Mouse (Mus musculus): ENCODE measurements around the gene Adora2a. TPM values are rescaled to one million over a fixed set of nuclear protein-coding genes. Genes with fewer than 3 reads are reported as not detected.

Adora2a gene
- polyA plus RNA-seq, 1 experiment from 2014 or later: 3.8 TPM

DNA sequence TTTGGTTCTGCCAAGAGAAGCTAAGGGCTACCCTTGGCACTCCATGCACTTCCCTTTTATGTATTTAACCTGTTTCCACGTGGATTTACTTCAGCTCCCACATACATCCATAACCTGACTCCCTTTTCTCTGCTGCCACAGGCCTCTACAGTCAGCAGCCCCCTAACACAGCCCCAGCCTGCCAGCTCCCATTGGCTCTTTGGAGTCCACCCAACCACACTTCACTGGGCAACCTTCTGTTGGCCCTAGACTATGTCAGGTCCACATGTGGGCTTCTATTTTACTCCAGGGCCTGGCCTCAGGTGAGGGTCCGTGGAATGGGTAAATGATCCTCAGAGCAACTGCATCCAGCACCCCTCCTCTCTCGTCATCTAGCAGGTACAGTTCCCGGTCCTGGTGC lies 14.1 kb upstream of the Adora2a start:
- no peak overlapping the region for H3K4me2 ChIP-seq (ENCODE audit: low read length)
- no peak overlapping the region for H3K27ac ChIP-seq (ENCODE audit: low read length)
- no peaks in the 10 kb centered on the region for H3K9me3 ChIP-seq (replicated peaks; ENCODE audit: control insufficient read depth, low read length, poor library complexity, severe bottlenecking)
- H3K36me3 ChIP-seq (ENCODE audit: control insufficient read depth, insufficient read depth, low read length): peaks cover 4% of the 10 kb centered on the region; the same call in 1 of the 2 replicates
- no peak overlapping the region for H3K9ac ChIP-seq (ENCODE audit: low read depth, low read length)
- no peak for ATAC-seq
- 92% methylated on average over 4 of the region's 4 CpGs for WGBS
- no peak overlapping the region for H3K4me3 ChIP-seq (ENCODE audit: low read depth, low read length)
- H3K27me3 ChIP-seq (ENCODE audit: control insufficient read depth, insufficient read depth, low read depth, low read length): no peaks in the 10 kb centered on the region
- no peaks in the 10 kb centered on the region for H3K4me1 ChIP-seq (ENCODE audit: control insufficient read depth, insufficient read depth, low read length)

DNA sequence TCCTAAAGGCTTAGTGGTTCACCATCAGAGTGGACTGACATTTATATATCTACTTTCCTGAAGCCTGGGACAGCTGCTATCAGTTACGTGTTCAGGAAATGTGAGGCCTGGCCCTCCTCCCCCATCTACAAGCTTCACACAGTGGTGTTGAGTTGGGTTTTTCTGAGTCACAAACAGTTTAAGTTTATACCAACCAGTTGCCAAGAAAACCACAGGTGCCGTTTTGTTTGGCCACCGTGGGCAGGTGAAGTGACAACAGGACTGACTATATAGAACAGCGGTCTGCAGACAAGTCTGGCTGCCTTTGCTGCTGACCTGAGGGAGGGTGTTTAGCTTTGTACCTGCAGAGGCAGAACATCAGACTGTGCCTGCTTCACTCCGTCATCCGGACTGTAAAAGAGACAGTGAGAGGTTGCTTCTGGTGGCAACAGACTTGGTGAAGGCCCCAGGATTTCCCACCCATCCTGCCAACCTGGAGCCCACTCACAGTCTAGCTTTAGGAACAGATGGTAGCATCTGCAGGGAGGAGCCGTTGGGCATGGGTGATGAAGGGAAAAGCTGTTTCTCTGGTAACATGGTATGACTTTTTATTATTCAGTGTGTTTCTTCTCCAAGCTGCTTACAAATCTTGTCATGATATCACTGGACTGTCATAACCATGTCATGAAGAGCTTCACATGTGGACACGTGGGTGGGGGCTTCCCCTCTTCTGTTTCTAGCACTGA lies 13.2 kb upstream of the Adora2a start:
- Histone ChIP-seq H3K27ac (ENCODE audit: low read length) (no peak overlapping the region; the same call in 1 of the 2 replicates), H3K9ac (ENCODE audit: low read depth, low read length) (no peak overlapping the region), H3K4me2 (ENCODE audit: low read length) (no peak overlapping the region), H3K4me1 (ENCODE audit: control insufficient read depth, insufficient read depth, low read length) (no peaks in the 10 kb centered on the region), H3K9me3 (replicated peaks; ENCODE audit: control insufficient read depth, low read length, poor library complexity, severe bottlenecking) (no peaks in the 10 kb centered on the region), H3K36me3 (ENCODE audit: control insufficient read depth, insufficient read depth, low read length) (peaks cover 4% of the 10 kb centered on the region; the same call in 1 of the 2 replicates), H3K4me3 (ENCODE audit: low read depth, low read length) (no peak overlapping the region), H3K27me3 (ENCODE audit: control insufficient read depth, insufficient read depth, low read depth, low read length) (no peaks in the 10 kb centered on the region)
- ATAC-seq: no peak
- WGBS: 87% methylated on average over 8 of the region's 8 CpGs

DNA sequence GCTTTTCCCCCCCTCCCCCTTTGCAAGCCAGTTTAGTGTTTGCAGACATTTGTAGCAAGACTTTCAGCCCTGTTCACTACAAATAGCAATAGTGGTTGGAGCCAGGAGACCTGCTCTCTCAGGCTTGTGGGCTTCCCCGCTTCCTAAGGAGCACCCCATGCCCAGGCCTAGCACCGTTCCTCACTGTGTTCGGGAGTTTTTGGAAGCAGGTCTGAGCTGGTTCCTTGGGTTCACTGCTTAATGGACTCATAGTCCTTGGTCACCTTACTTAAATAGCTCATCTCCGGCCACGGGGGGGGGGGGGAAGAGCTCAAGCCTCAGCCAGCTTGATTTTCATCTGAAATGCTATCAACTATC lies 12.7 kb upstream of the Adora2a start:
- Histone ChIP-seq H3K4me2 (ENCODE audit: low read length) (no peak overlapping the region), H3K27ac (ENCODE audit: low read length) (peak overlapping the region; percentile 18; the same call in 1 of the 2 replicates), H3K9ac (ENCODE audit: low read depth, low read length) (no peak overlapping the region), H3K9me3 (replicated peaks; ENCODE audit: control insufficient read depth, low read length, poor library complexity, severe bottlenecking) (no peaks in the 10 kb centered on the region), H3K27me3 (ENCODE audit: control insufficient read depth, insufficient read depth, low read depth, low read length) (no peaks in the 10 kb centered on the region), H3K4me1 (ENCODE audit: control insufficient read depth, insufficient read depth, low read length) (no peaks in the 10 kb centered on the region), H3K4me3 (ENCODE audit: low read depth, low read length) (no peak overlapping the region), H3K36me3 (ENCODE audit: control insufficient read depth, insufficient read depth, low read length) (peaks cover 4% of the 10 kb centered on the region; the same call in 1 of the 2 replicates)
- WGBS: 88% methylated on average over 5 of the region's 5 CpGs
- no peak for ATAC-seq

DNA sequence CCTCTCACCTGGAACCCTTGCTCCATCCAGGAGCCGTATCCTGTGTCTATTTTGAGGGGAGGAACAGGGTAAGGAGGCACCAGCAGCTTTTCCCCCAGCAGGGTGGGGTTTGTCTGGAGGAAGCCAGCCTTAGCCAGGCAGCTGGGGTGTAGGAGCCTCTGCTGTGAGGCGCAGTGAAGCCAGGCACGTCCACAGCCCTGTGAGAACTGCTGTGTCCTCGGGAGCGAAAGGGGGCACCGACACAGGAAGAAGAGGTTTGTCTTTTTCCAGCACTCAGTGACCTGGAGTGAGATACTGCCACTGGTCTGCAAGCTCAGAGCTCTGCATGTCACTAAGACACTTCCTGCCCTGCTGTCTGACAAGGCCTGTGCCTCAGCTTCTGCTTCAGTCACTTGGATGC lies 12.3 kb upstream of the Adora2a start:
- Histone ChIP-seq H3K9ac (ENCODE audit: low read depth, low read length) (no peak overlapping the region), H3K27me3 (ENCODE audit: control insufficient read depth, insufficient read depth, low read depth, low read length) (no peaks in the 10 kb centered on the region), H3K27ac (ENCODE audit: low read length) (peak overlapping the region; percentile 18; the same call in 1 of the 2 replicates), H3K36me3 (ENCODE audit: control insufficient read depth, insufficient read depth, low read length) (peaks cover 4% of the 10 kb centered on the region; the same call in 1 of the 2 replicates), H3K4me1 (ENCODE audit: control insufficient read depth, insufficient read depth, low read length) (no peaks in the 10 kb centered on the region), H3K9me3 (replicated peaks; ENCODE audit: control insufficient read depth, low read length, poor library complexity, severe bottlenecking) (no peaks in the 10 kb centered on the region), H3K4me2 (ENCODE audit: low read length) (no peak overlapping the region), H3K4me3 (ENCODE audit: low read depth, low read length) (no peak overlapping the region)
- no peak for ATAC-seq
- 69% methylated on average over 6 of the region's 6 CpGs for WGBS

DNA sequence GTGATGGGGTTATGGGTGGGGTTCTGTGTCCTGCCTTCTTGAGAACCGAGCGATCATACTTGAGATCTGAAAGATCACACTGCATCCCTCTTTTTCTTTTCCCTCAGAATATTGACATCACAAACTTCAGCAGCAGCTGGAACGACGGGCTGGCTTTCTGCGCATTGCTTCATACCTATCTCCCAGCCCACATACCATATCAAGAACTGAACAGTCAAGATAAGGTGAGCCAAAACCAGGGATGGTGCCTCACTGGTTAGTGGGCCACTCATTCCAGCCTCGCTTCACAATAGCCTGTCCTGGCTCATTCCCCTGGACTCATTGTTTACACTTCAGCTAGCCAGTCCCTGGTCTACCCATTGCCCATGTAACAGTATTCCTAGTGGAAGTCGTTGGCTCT lies 9.5 kb upstream of the Adora2a start:
- Histone ChIP-seq H3K36me3 (ENCODE audit: control insufficient read depth, insufficient read depth, low read length) (peaks cover 13% of the 10 kb centered on the region), H3K9me3 (replicated peaks; ENCODE audit: control insufficient read depth, low read length, poor library complexity, severe bottlenecking) (no peaks in the 10 kb centered on the region), H3K4me2 (ENCODE audit: low read length) (no peak overlapping the region), H3K27ac (ENCODE audit: low read length) (no peak overlapping the region), H3K27me3 (ENCODE audit: control insufficient read depth, insufficient read depth, low read depth, low read length) (no peaks in the 10 kb centered on the region), H3K4me1 (ENCODE audit: control insufficient read depth, insufficient read depth, low read length) (no peaks in the 10 kb centered on the region), H3K4me3 (ENCODE audit: low read depth, low read length) (no peak overlapping the region), H3K9ac (ENCODE audit: low read depth, low read length) (no peak overlapping the region)
- no peak for ATAC-seq
- 96% methylated on average over 7 of the region's 7 CpGs for WGBS

DNA sequence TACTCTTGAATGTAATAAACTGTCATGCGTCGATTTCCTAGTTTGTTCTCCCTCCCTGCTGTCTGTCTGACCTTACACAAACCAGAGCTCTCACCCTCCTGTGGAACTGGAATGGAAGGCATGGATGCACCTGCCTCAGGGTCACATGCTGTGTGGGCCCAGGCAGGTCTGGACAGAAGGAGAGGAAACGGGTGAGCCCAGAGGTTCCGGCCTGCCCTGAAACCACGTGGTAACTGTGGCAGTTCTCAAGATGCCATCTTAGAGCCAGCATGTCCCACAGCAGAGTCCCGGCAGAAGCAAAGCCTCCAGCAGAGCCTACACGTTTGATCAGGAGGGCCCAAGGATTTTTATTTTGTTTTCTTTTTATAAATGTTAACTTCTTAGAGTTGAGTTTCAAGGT lies 4.3 kb upstream of the Adora2a start:
- H3K9me3 ChIP-seq (replicated peaks; ENCODE audit: control insufficient read depth, low read length, poor library complexity, severe bottlenecking): no peaks in the 10 kb centered on the region
- no peak for ATAC-seq
- H3K4me3 ChIP-seq (ENCODE audit: low read depth, low read length): no peak overlapping the region
- 0 out of 2 replicates have a peak, but pooled peaks cover 3% of the 10 kb centered on the region for H3K27me3 ChIP-seq (ENCODE audit: control insufficient read depth, insufficient read depth, low read depth, low read length)
- peaks cover 6% of the 10 kb centered on the region for H3K4me1 ChIP-seq (ENCODE audit: control insufficient read depth, insufficient read depth, low read length)
- H3K4me2 ChIP-seq (ENCODE audit: low read length): no peak overlapping the region
- peaks cover 13% of the 10 kb centered on the region for H3K36me3 ChIP-seq (ENCODE audit: control insufficient read depth, insufficient read depth, low read length)
- H3K9ac ChIP-seq (ENCODE audit: low read depth, low read length): no peak overlapping the region
- no peak overlapping the region for H3K27ac ChIP-seq (ENCODE audit: low read length)
- WGBS: 86% methylated on average over 7 of the region's 7 CpGs

DNA sequence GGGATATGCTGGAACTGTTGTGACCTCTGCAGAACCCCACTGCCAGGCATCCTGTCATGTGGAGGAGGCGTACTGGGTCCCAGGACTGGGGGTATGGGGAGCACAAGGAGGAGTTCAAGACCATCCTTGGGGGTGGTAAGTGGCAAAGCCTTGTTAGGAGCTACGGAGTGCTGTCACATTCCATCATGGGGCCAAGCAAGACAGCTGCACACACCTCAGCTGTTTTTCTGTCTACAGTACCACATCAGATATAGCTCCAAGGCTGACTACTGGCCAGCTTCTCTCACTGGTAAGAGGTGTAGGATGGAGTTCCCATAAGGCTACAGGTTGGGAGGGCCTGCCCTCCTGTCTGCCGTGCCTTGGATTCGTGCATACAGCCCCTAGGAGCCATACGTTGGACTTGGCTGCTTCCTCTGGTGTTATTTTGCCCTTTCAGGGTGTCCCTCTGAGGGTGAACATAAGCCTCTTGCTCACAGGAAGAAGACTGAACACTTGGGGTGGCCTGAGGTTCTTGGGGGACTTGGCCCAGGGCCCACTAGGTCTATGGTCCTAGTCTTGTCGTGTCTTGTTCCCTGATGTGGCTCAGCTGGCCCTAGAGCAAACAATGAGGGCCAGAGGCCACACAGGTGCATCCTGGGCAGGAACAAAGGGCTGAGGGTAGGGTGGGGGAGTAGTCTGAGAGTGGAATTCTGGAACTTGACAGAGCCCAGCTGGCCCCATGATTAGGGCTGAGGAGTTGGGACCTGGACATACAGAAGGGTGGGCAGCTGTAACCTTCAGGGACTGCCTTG lies 2.3 kb upstream of the Adora2a start:
- H3K4me2 ChIP-seq (ENCODE audit: low read length): no peak overlapping the region
- H3K4me3 ChIP-seq (ENCODE audit: low read depth, low read length): no peak overlapping the region
- no peaks in the 10 kb centered on the region for H3K9me3 ChIP-seq (replicated peaks; ENCODE audit: control insufficient read depth, low read length, poor library complexity, severe bottlenecking)
- H3K9ac ChIP-seq (ENCODE audit: low read depth, low read length): no peak overlapping the region
- H3K27me3 ChIP-seq (ENCODE audit: control insufficient read depth, insufficient read depth, low read depth, low read length): peaks cover 19% of the 10 kb centered on the region
- WGBS: 73% methylated on average over 6 of the region's 6 CpGs
- ATAC-seq: no peak
- peaks cover 6% of the 10 kb centered on the region for H3K4me1 ChIP-seq (ENCODE audit: control insufficient read depth, insufficient read depth, low read length)
- H3K36me3 ChIP-seq (ENCODE audit: control insufficient read depth, insufficient read depth, low read length): peaks cover 12% of the 10 kb centered on the region
- H3K27ac ChIP-seq (ENCODE audit: low read length): no peak overlapping the region

DNA sequence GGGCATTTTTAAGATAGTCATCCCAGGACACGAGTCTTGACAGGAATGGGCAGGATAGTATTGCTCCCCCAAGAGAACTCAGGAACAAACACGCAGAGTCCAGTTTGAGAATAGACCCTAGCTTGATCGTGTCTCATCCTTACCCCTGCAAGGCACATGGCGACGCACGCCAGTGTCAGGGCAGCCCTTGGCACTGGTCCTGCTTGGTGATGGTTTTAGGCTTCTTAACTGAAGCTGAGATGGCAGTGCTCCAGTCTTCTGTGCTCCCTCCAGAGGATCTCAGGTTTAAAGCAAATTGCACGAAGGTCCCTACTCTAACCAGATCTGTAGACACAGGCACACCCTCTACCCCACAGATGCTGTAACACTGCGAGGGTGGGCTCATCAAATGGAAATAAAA lies 921 bp upstream of the Adora2a start:
- H3K9me3 ChIP-seq (replicated peaks; ENCODE audit: control insufficient read depth, low read length, poor library complexity, severe bottlenecking): no peaks in the 10 kb centered on the region
- H3K4me1 ChIP-seq (ENCODE audit: control insufficient read depth, insufficient read depth, low read length): peaks cover 6% of the 10 kb centered on the region
- no peak overlapping the region for H3K4me3 ChIP-seq (ENCODE audit: low read depth, low read length)
- no peak overlapping the region for H3K4me2 ChIP-seq (ENCODE audit: low read length)
- no peak overlapping the region for H3K9ac ChIP-seq (ENCODE audit: low read depth, low read length)
- no peak for ATAC-seq
- no peak overlapping the region for H3K27ac ChIP-seq (ENCODE audit: low read length)
- H3K36me3 ChIP-seq (ENCODE audit: control insufficient read depth, insufficient read depth, low read length): peaks cover 3% of the 10 kb centered on the region
- peaks cover 19% of the 10 kb centered on the region for H3K27me3 ChIP-seq (ENCODE audit: control insufficient read depth, insufficient read depth, low read depth, low read length)
- 73% methylated on average over 8 of the region's 8 CpGs for WGBS

DNA sequence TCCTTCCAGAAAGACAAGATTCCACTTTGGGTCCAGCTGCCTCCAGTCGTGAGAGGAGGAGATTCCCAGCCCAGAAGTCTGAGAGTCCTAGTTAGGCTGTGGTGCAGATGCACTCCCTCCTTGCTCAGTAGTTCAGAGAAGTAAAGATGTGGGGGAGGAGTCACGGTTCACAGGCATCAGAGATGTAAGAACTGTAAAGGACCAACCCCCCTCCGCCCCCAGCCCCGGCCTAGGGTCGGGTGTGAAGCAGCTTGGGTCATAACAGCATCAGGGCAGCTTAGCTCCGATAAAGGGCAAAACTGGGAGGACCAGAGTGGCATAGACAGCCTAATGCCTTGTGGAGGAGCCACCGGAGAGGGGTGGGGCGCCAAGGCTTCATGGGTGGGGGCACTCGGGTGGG lies 205 bp upstream of the Adora2a start:
- no peaks in the 10 kb centered on the region for H3K9me3 ChIP-seq (replicated peaks; ENCODE audit: control insufficient read depth, low read length, poor library complexity, severe bottlenecking)
- H3K27me3 ChIP-seq (ENCODE audit: control insufficient read depth, insufficient read depth, low read depth, low read length): peaks cover 19% of the 10 kb centered on the region
- H3K36me3 ChIP-seq (ENCODE audit: control insufficient read depth, insufficient read depth, low read length): peaks cover 3% of the 10 kb centered on the region; the same call in 1 of the 2 replicates
- H3K9ac ChIP-seq (ENCODE audit: low read depth, low read length): peak overlapping the region; percentile 22; the same call in 1 of the 2 replicates
- 13% methylated on average over 8 of the region's 9 CpGs for WGBS
- H3K4me1 ChIP-seq (ENCODE audit: control insufficient read depth, insufficient read depth, low read length): peaks cover 6% of the 10 kb centered on the region
- peak; percentile 21 for ATAC-seq
- no peak overlapping the region for H3K27ac ChIP-seq (ENCODE audit: low read length)
- peak overlapping the region; percentile 54 for H3K4me2 ChIP-seq (ENCODE audit: low read length)
- H3K4me3 ChIP-seq (ENCODE audit: low read depth, low read length): peak overlapping the region; percentile 36

Measured in midbrain, embryonic 16.5 days (tissue).